Mouse (Mus musculus): Measurements from ENCODE around the gene 4930455H04Rik.

Gene 4930455H04Rik

GRCm38 (mm10) chr3:116967436-116967835, 631 bp upstream of the 4930455H04Rik start:
- DNase-seq: no peak

DNA sequence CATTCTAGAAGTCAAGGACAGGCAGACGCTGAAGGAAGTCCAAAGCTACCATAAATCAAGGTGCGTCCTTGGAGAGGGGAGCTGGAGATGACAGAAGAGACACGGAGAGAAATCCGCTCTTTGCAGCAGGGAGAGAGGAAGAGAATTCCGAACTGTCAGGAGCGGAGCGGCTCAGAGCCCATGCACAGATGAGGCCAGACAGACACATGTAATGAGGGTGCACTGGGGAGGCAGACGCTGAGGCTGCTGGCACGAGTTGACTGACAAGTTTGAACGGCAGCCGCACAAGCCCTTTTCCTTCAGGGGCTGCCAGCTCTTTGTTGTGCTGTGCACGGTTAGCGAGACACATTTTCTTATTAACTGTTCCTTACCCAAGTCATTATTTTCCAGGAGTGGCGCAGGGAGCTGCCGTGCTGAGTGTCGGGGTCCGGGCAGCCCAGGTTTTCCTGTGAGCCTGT, 502 bp downstream of the 4930455H04Rik start, which contains the start of gene Palmd:
Gene Palmd (minus strand): TSS at position 448 of the 458 bp plus-strand sequence.
- peak; percentile 68 for DNase-seq

DNA sequence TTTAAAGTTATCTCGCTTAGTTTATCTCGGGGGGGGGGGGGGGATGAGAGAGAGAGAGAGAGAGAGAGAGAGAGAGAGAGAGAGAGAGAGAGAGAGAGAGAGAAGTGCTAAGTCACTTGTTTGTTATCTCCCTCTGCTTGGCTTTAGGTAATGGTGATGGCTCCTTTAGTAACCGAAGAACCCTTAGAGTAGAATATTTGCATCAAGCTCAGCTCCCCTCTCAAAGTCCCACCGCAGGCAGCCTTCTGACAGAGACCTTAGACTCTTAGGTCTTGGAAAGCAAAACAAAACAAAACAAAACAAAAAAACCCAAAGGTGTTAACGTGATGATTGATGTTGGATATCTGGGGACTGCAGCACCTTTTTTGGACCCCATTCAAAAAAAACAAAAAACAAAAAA, 936 bp downstream of the 4930455H04Rik start:
- no peak for DNase-seq

GRCm38 (mm10) chr3:116969786-116970185, 1.7 kb downstream of the 4930455H04Rik start:
- DNase-seq: no peak

DNA sequence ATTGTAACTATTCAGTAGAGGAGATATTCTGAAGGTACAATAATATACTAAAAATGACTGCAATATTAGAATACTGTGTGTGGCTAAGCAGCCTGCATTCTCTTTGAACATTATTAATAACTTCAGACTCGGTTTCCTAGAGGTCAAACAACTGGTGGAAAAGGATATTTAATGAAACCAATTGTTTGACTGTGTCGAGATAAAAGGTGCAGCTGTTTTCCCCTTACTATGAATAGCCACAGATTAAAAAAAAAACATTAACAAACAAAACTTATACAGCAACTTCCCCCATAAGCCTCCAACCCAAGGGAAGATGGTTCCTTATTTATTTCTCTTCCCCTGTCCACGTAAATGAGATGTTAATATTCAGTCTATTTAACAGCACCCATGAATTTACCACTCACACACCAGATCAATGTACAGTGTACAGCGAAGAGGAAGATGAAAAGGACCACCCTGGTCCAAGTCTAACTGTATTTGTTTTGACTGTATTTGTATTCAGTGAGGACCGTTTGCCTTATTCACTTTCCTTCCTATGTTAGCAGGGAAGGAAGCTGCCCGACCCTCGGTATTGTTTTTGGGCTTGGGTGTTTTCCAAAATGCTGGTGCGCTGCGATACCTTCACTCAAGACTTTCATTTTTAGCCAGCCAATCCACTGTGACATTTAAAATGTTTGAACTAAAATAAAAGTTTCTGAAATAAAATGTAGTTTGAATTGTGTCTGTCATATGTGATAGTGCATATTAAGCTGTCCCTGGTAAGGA, 13.9 kb downstream of the 4930455H04Rik start:
- DNase-seq: no peak

DNA sequence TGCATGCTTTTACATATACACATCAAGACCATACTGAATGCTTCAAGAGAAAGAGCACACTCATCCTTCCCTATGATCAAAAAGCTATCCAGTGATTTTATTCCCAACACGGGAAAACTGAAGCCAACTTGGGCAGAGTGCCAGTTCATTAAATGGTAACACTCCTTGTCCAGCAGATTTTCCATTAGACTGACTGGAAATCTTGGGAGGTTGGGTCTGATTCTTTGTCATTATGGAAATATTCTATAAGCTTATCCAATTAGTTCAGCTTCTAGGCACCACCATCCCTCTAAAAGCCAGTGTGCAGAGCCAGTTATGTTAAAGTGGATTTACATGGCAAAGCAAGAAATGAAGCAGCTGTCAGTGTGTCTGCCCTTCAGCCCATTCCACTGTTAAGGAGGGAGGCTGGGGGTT, 17.0 kb downstream of the 4930455H04Rik start:
- DNase-seq: no peak

DNA sequence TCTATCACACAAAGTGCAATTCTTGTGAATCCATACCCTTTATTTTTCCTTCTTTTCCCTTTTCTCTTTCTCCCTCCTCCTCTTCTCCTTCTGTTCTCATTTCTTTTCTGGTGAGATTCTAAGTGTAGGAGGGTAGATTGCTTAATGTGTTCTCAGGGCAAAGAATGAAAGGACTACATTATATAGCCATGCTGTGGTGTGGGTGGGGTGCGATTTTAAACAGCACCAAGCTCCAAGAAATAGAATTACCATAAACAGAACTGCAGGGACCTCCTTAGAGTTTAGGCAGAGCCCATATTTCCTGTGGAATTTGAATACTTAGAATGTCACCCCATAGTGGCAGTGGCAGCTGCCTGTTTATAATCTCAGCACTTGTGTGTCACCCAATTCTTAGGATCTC, 17.7 kb downstream of the 4930455H04Rik start:
- DNase-seq: no peak

DNA sequence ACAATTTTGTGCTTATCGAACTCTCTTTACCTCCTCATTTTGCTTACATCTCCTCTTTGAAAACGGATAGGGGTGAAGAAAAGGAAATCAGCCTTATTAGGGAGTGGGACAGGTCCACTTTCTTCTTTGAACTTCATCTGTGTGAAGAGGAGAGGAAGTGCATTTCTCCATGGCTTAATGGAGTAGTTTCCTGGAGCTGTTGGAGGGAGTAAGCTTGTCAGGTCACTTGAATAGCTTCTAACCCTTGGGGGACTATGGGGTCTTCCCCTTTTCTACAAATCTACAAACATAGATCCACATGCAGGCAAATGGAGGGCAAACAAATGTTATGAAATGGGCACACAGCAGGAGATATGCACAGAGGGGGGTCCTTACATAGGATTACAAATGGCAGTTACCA, 18.4 kb downstream of the 4930455H04Rik start:
- no peak for DNase-seq

GRCm38 (mm10) chr3:116988221-116988620, 20.2 kb downstream of the 4930455H04Rik start:
- no peak for DNase-seq

DNA sequence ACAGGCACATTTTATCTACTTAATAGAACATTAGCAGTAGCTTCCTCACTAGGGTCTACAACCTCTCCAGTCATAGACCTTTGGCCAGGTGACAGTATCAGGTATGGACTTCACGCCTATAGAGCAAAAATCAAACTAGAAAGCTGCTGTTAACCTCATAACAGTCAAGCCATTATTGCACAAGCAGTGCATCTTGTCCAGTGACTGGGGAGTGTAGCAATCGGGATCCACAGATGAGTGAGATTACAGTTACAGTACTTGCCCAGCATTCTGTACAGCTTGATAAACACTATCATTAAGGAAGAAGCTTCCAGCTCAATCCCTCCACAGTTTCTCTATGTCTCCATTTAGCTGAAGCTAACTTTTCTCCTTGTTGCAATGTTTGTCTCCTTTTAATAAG, 23.1 kb downstream of the 4930455H04Rik start:
- no peak for DNase-seq

DNA sequence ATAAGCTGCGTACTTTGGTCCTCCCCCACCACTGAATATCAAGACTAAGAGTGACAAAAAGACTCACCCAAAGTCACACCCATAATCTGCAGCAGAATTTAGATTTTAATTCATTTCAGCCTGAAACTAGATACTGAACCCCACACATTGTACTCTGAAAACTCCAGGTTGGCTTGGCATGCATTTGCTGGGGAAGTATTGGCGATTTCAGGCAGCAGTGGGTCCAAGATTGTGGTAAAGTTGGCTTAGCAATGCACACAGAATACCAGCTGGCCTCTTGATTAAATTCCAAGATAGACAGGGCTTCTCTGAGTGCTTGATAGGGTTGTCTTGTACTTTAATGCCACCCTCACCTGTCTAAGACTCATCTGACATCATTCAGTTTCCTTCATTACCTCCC, 24.9 kb downstream of the 4930455H04Rik start:
- no peak for DNase-seq

DNA sequence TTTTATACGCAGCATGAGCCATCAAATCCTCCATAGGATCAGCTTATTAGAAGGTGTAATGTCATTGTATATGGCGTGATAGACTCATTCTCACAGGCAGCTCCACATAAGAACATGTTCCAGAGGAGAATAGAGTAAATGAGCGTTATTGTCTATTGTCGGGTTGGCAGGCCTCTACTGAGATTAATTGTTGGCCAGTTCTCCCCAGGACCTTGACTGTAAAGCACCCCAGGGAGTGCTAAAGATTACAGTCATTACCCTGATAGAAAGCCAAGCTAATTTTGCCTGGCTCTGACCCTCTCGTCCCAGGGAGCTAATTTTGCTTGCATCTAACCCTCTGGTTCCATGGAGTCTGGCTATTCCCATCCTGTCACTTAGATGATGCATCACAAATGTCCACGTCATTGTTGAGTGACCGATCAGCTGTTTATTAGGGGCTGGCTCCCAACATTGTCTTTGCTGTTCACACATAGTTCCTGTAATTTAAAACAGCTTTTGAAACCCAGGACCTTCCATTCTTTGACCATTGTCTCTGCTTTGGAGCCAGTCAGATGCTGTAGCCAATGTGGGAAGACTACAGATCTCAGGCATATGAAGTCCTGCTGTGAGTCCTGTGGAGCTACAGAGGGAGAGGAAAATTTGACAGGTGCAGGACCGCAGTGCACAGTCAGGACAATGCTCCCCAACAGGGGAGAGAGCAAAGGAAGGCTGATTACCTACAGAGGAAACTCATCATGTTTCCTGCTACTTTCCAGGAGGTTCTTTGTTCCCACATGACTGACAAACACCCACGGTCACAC, 33.8 kb downstream of the 4930455H04Rik start:
- DNase-seq: no peak

DNA sequence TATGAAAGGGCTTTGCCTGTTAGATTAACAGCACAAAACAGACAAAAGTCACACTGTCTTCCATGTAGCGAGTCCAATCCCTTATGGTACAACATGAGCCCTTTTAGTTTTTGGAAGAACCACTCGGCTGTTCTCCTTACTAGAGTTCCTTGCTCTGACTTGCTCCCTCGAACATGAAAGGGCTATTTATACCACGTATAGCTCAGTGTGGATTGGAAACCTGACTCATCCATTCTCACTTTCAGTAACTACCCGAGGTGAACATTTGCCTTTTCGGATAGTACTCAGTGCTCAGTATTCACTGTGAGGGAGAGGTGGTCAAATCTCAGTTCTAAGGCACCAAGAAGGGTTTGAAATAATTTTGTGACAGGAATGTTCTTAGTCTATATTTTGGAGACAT, 35.3 kb downstream of the 4930455H04Rik start:
- DNase-seq: no peak

GRCm38 (mm10) chr3:117006636-117007035, 38.6 kb downstream of the 4930455H04Rik start:
- DNase-seq: no peak

- no peak for DNase-seq
These were observed 39.3 kb downstream of the 4930455H04Rik start for GRCm38 (mm10) chr3:117007340-117007739.

- DNase-seq: no peak
These were observed 42.1 kb downstream of the 4930455H04Rik start for GRCm38 (mm10) chr3:117010182-117010581.

GRCm38 (mm10) chr3:117020319-117020718, 52.3 kb downstream of the 4930455H04Rik start:
- no peak for DNase-seq

DNA sequence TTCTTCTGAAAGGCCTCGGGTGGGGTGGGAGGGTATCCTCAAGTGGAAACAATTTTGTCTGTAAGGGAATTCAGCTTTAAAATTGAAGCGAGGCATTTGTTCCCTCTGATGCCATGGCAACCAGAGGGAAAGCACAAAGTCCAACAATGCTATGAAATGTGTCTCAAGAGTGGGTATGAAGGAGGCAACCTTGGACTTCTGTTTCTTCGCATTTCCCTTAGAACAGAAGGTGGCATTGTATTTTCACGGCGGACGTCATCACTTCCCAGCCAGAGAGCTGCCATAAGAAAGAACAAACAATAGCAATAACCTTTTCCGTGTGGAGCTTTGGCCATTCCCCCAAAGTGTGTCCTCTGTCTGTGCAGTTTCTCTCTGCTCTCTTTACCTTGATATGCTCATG, 53.8 kb downstream of the 4930455H04Rik start:
- DNase-seq: no peak

GRCm38 (mm10) chr3:117024111-117024510, 56.0 kb downstream of the 4930455H04Rik start:
- no peak for DNase-seq

DNA sequence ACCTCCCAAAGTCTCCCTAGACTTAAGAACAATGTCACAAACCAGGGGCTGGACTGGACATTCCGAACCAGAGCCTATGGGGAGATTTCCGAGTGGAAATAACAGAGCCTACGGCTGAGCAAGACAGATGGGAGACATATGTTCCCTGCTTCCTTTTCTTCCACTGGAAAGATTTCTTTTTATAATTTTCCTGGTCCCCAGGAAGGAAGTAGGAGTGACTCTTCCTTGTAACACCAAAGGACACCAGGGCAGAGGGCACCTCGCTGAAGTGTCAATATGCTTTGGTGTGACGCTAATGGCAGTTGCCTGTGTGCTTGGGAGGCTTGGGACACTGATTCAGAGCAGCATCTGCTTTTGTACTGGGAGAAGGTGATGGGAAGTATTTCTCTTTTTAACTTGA, 56.5 kb downstream of the 4930455H04Rik start:
- DNase-seq: no peak

GRCm38 (mm10) chr3:117025421-117025820, 57.4 kb downstream of the 4930455H04Rik start:
- no peak for DNase-seq

Measured in lung, postnatal 14 days (tissue).